ENCODE assay signal across 28 mouse cellular contexts in genomic region chr1:21263986-21264385, GRCm38 (mm10). TPM values are rescaled to one million over a fixed set of nuclear protein-coding genes. Genes with fewer than 3 reads are reported as not detected.
"Had no signal": no experiment of that assay in that cellular context is flagged by ENCODE, and none has a peak within 500 bp of the region (broad histone marks: within the 10 kb centered on the region; RNA-seq: fewer than 3 reads in every experiment).

No protein-coding gene starts in this region.

- H3K36me3 ChIP-seq: embryonic facial prominence, embryonic 10.5 days; embryonic facial prominence, embryonic 12.5 days; embryonic facial prominence, embryonic 13.5 days; embryonic facial prominence, embryonic 15.5 days; forebrain, embryonic 10.5 days; forebrain, embryonic 12.5 days; forebrain, embryonic 15.5 days had no signal

- H3K4me1 ChIP-seq: embryonic facial prominence, embryonic 10.5 days; embryonic facial prominence, embryonic 12.5 days; embryonic facial prominence, embryonic 13.5 days; embryonic facial prominence, embryonic 15.5 days; forebrain, embryonic 10.5 days; forebrain, embryonic 12.5 days; forebrain, embryonic 13.5 days; forebrain, embryonic 15.5 days had no signal

- H3K27ac ChIP-seq: embryonic facial prominence, embryonic 10.5 days; embryonic facial prominence, embryonic 12.5 days; embryonic facial prominence, embryonic 13.5 days; embryonic facial prominence, embryonic 15.5 days; forebrain, embryonic 10.5 days; forebrain, embryonic 12.5 days; forebrain, embryonic 13.5 days; forebrain, embryonic 15.5 days; gastrocnemius, adult 2 months; heart, adult 2 months had no signal

- DNase-seq: cerebellum, adult 2 months; cerebellum, adult 8-10 months; cerebellum, adult 9-10 months; cerebellum, adult 9-11 months; cerebellum, postnatal 10 days; cerebellum, postnatal 14 days; cerebellum, postnatal 25 days; cerebellum, postnatal 36 days; embryo, embryonic 11 days; forebrain, postnatal 0 days; gastrocnemius, adult 2 months; gastrocnemius, postnatal 10 days; gastrocnemius, postnatal 14 days; gastrocnemius, postnatal 25 days; gastrocnemius, postnatal 36 days; heart, adult 18-20 months; heart, adult 2 months had no signal

- H3K4me3 ChIP-seq: embryonic facial prominence, embryonic 10.5 days; embryonic facial prominence, embryonic 12.5 days; embryonic facial prominence, embryonic 13.5 days; embryonic facial prominence, embryonic 15.5 days; erythroblast, embryonic 14.5 days; forebrain, embryonic 10.5 days; forebrain, embryonic 12.5 days; forebrain, embryonic 13.5 days; forebrain, embryonic 15.5 days; gastrocnemius, adult 2 months; heart, adult 2 months had no signal

- H3K9ac ChIP-seq: embryonic facial prominence, embryonic 12.5 days; embryonic facial prominence, embryonic 13.5 days; embryonic facial prominence, embryonic 15.5 days; forebrain, embryonic 12.5 days; forebrain, embryonic 13.5 days; forebrain, embryonic 15.5 days; forebrain, postnatal 0 days had no signal

- H3K27me3 ChIP-seq: embryonic facial prominence, embryonic 12.5 days; embryonic facial prominence, embryonic 13.5 days; embryonic facial prominence, embryonic 15.5 days; forebrain, embryonic 12.5 days; forebrain, embryonic 13.5 days; forebrain, embryonic 15.5 days had no signal

RNA-seq across cellular contexts. Expression of gene Gsta3, which starts 23.6 kb away (rescaled TPM):
- total RNA-seq: common myeloid progenitor, adult 5-6 weeks; forebrain, postnatal 0 days; gastrocnemius, postnatal 14 days had no signal
- polyA plus RNA-seq: embryonic facial prominence, embryonic 11.5 days had no signal

RNA-seq across cellular contexts. Expression of gene Tmem14a, which starts 45.6 kb away (rescaled TPM):
- polyA plus RNA-seq: erythroblast, embryonic 14.5 days had no signal
